Mouse (Mus musculus): Measurements from ENCODE around the gene Col6a4. TPM values are rescaled to one million over a fixed set of nuclear protein-coding genes. Genes with fewer than 3 reads are reported as not detected.

The Col6a4 gene
- polyA plus RNA-seq, 1 experiment from 2014 or later = 19.3 TPM

DNA sequence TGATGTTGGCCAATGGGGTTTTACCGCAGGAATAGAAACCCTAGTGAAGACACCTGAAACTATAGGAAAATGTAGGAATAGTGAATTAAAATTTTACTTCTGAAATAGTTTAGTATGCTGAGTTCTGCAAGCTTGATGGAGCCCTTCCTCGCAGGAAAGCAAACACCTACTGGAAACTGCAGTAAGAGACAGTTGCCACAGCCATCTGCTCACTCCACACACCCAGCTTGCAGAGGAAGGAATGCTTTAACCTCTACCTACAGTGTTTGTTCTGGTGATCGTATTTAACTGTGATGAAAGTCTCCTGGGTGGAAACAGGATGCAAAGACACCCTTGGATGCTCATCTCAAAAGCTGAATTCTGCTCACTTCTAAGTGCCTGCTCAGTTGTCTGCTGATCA, 149.0 kb downstream of the Col6a4 start:
- Histone ChIP-seq H3K27ac (replicated peaks) (no peak overlapping the region), H3K27me3 (ENCODE audit: control insufficient read depth, insufficient read depth, low read length) (no peaks in the 10 kb centered on the region), H3K9ac (ENCODE audit: low read length) (no peak overlapping the region), H3K4me1 (replicated peaks; ENCODE audit: control insufficient read depth, insufficient read depth) (no peaks in the 10 kb centered on the region), H3K4me2 (replicated peaks; ENCODE audit: low read depth) (no peak overlapping the region), H3K9me3 (ENCODE audit: control insufficient read depth, low read length) (no peaks in the 10 kb centered on the region), H3K36me3 (ENCODE audit: control insufficient read depth, insufficient read depth, low read length) (no peaks in the 10 kb centered on the region), H3K4me3 (ENCODE audit: low read depth, low read length) (no peak overlapping the region)
- no peak for DNase-seq (ENCODE audit: low spot score)
- no peak for ATAC-seq (ENCODE audit: low FRiP score, low TSS enrichment)
- 60% methylated on average over 3 of the region's 3 CpGs for WGBS
- TF ChIP-seq EP300 (optimal IDR thresholded peaks at IDR 0.05) (no peak), CTCF (IDR thresholded peaks at IDR 0.05; ENCODE audit: low read depth) (no peak)

Other genes starting within 250 kb of the Col6a4 start
- gene Col6a5, start 136.1 kb downstream of the Col6a4 start, polyA plus RNA-seq (2015; fragmentation: Nextera tagmentation; extraction: Ambion mirVana) = 2.9 and 3.4 TPM in 2 replicates
- 0.70 and 0.75 TPM in 2 replicates for gene Glyctk, start 61.4 kb upstream of the Col6a4 start, polyA plus RNA-seq (2015; fragmentation: Nextera tagmentation; extraction: Ambion mirVana)
- gene Wdr82, start 74.1 kb upstream of the Col6a4 start, polyA plus RNA-seq (2015; fragmentation: Nextera tagmentation; extraction: Ambion mirVana) = 9.1 and 10.3 TPM in 2 replicates
- 15.2 and 16.5 TPM in 2 replicates for gene Ppm1m, start 103.0 kb upstream of the Col6a4 start, polyA plus RNA-seq (2015; fragmentation: Nextera tagmentation; extraction: Ambion mirVana)
- gene Twf2, start 106.3 kb upstream of the Col6a4 start, polyA plus RNA-seq (2015; fragmentation: Nextera tagmentation; extraction: Ambion mirVana) = 27.1 and 27.7 TPM in 2 replicates
- gene Tlr9, start 125.8 kb upstream of the Col6a4 start, polyA plus RNA-seq (2015; fragmentation: Nextera tagmentation; extraction: Ambion mirVana) = 0.05 and 0.07 TPM in 2 replicates
- gene Alas1, start 151.9 kb upstream of the Col6a4 start, polyA plus RNA-seq (2015; fragmentation: Nextera tagmentation; extraction: Ambion mirVana) = 145 and 152 TPM in 2 replicates
- 13.0 and 13.3 TPM in 2 replicates for gene Poc1a, start 184.3 kb upstream of the Col6a4 start, polyA plus RNA-seq (2015; fragmentation: Nextera tagmentation; extraction: Ambion mirVana)

Data from stomach, postnatal 0 days (tissue).